Mouse (Mus musculus) hindbrain, embryonic 16.5 days (tissue): ENCODE measurements around the gene Saa4. TPM values are rescaled to one million over a fixed set of nuclear protein-coding genes. Genes with fewer than 3 reads are reported as not detected.
"Not testable (repeated sequence)": the region's sequence is repeated elsewhere in the genome, so short reads cannot be mapped to it uniquely, and the experiment has no call there.

ENCODE experiments used
- ATAC-seq: fragments of 200-750 bp; cut with Nextera tagmentation; 2 replicates; pipeline ENCODE4 v1.8.0; 2017; ENCODE audit warnings: moderate TSS enrichment, moderate library complexity
- H3K27ac ChIP-seq: fragments of 300-500 bp; sonication (generic); 2 replicates; pipeline ENCODE4 v1.5.1; 2014; ENCODE audit warnings: low read depth, mild to moderate bottlenecking, control low read depth, low read length, moderate library complexity
- H3K27me3 ChIP-seq: fragments of 300-500 bp; sonication (generic); replicated peaks from 2 replicates; pipeline ENCODE4 v1.6.1; 2014; ENCODE audit warnings: low read length; ENCODE audit not compliant: control insufficient read depth, insufficient read depth
- H3K36me3 ChIP-seq: fragments of 300-500 bp; sonication (generic); 2 replicates; pipeline ENCODE4 v1.6.1; 2014; ENCODE audit warnings: mild to moderate bottlenecking, low read length, moderate library complexity, mixed read lengths; ENCODE audit not compliant: control insufficient read depth, insufficient read depth
- H3K4me1 ChIP-seq: fragments of 300-500 bp; sonication (generic); 2 replicates; pipeline ENCODE4 v1.6.1; 2014; ENCODE audit warnings: low read depth, low read length; ENCODE audit not compliant: control insufficient read depth, insufficient read depth
- H3K4me2 ChIP-seq: fragments of 300-500 bp; sonication (generic); 2 replicates; pipeline ENCODE4 v1.6.1; 2014; ENCODE audit warnings: mild to moderate bottlenecking, low read length, control low read depth, moderate library complexity
- H3K4me3 ChIP-seq: fragments of 300-500 bp; sonication (generic); 2 replicates; pipeline ENCODE4 v1.5.1; 2014; ENCODE audit warnings: mild to moderate bottlenecking, low read length, control low read depth, moderate library complexity
- H3K9ac ChIP-seq: fragments of 300-500 bp; sonication (generic); 2 replicates; pipeline ENCODE4 v1.6.1; 2014; ENCODE audit warnings: low read depth, mild to moderate bottlenecking, control low read depth, low read length, moderate library complexity
- H3K9me3 ChIP-seq: fragments of 300-500 bp; sonication (generic); 2 replicates; pipeline ENCODE4 v1.6.1; 2014; ENCODE audit warnings: mild to moderate bottlenecking, low read length, moderate library complexity; ENCODE audit not compliant: control insufficient read depth
- WGBS: fragments of 180-500 bp; shearing (Covaris S2); extraction: QIAGEN DNeasy Blood & Tissue Kit; methylation state at CpG from one replicate; pipeline ENCODE4 v1.1.7; 2014; 5-methylcytosine and 5-hydroxymethylcytosine counted together
- polyA plus RNA-seq: library from polyadenylated mRNA; unstranded; fragments of >200 nt; fragmentation: Nextera tagmentation; extraction: Ambion mirVana; gene quantifications from 2 replicates; pipeline ENCODE4 v1.2.1, GENCODE M21; 2015

The Saa4 gene
- polyA plus RNA-seq, 1 experiment from 2014 or later = not detected

DNA sequence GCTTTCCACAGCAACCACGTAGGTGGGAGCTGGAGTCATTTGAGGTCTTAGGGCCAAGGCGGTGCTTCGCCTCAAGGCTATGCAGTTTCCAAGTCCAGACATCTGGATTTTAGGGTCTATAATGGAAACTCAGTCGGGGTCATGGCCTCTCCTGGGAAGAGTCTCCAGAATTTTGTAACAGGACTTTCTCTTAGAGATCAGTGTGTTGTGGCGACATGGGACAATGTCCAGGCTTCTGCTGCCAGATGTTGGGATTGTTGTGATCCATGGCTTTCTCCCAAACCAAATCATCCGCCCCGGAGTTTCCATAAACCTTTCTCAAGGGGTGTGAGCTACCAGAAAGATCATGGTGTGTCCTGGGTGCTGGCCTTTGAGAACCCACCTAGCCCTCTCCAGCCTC is 14.0 kb upstream of the Saa4 start:
- no peak overlapping the region for H3K27ac ChIP-seq
- 90% methylated on average over 7 of the region's 7 CpGs for WGBS
- H3K9ac ChIP-seq = no peak overlapping the region
- H3K4me3 ChIP-seq = no peak overlapping the region
- H3K9me3 ChIP-seq = no peaks in the 10 kb centered on the region
- ATAC-seq = no peak
- H3K27me3 ChIP-seq = no peaks in the 10 kb centered on the region
- no peak overlapping the region for H3K4me2 ChIP-seq
- no peaks in the 10 kb centered on the region for H3K36me3 ChIP-seq
- no peaks in the 10 kb centered on the region for H3K4me1 ChIP-seq

GRCm38 (mm10) chr7:46745816-46746215 is 13.4 kb upstream of the Saa4 start:
- Histone ChIP-seq H3K9ac (no peak overlapping the region), H3K4me3 (no peak overlapping the region), H3K9me3 (no peaks in the 10 kb centered on the region), H3K4me2 (no peak overlapping the region), H3K27me3 (no peaks in the 10 kb centered on the region), H3K27ac (no peak overlapping the region), H3K36me3 (no peaks in the 10 kb centered on the region), H3K4me1 (no peaks in the 10 kb centered on the region)
- ATAC-seq = no peak
- WGBS = 82% methylated on average over 3 of the region's 3 CpGs

DNA sequence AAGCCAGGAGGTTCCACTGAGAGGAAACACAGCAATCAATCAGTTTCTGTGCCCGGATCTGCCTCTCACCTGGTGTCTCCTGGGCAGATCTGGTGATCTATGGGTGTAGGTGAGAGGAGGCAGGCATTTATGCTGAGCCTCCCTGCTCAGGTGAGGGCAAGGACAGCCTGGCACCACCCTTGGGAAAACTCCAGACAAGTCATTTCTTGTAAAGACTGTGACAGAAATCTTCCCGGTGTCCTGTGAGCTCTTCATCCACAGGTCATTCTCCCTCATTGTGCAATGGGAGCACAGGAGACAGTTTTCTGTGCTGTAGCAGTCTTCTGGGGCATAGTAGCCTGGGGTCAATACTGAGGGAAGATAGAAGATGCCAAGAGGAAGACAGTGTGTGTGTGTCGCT is 10.5 kb upstream of the Saa4 start, which contains the start of gene Saa1:
Saa1 (minus strand) TSS at position 101 of the 400 bp plus-strand sequence.
- not testable (repeated sequence) for H3K4me3 ChIP-seq, H3K36me3 ChIP-seq, H3K27me3 ChIP-seq, H3K4me2 ChIP-seq, H3K9me3 ChIP-seq, ATAC-seq, H3K4me1 ChIP-seq, H3K27ac ChIP-seq, H3K9ac ChIP-seq
- 86% methylated on average over 2 of the region's 3 CpGs for WGBS

DNA sequence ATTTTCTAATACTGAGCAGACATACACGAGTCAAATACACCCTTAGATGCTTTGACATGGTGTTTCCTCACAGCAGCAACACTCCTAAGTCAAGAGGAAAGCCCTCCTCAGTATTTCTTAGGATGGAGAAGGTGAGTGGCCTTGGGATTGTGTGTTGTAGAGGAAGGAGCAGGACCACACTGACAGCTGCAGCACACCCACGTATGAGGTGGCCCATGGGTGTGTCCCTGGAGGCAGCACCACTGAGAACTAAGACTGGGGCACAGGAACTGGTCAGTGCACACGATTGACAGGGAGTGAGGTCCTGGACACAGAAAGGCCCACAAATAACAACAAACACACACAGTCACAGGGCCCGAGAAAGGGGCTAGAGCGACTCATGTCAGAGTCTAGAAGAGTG is 7.6 kb upstream of the Saa4 start:
- not testable (repeated sequence) for H3K4me3 ChIP-seq, H3K9me3 ChIP-seq, H3K36me3 ChIP-seq, H3K4me2 ChIP-seq, H3K4me1 ChIP-seq, ATAC-seq, H3K27ac ChIP-seq, H3K27me3 ChIP-seq, H3K9ac ChIP-seq
- 89% methylated on average over 5 of the region's 5 CpGs for WGBS

GRCm38 (mm10) chr7:46738561-46739460 is 6.4 kb upstream of the Saa4 start:
- Histone ChIP-seq H3K4me1 (no peaks in the 10 kb centered on the region), H3K36me3 (no peaks in the 10 kb centered on the region), H3K27me3 (no peaks in the 10 kb centered on the region), H3K9me3 (no peaks in the 10 kb centered on the region), H3K27ac (no peak overlapping the region), H3K4me2 (no peak overlapping the region), H3K9ac (no peak overlapping the region), H3K4me3 (no peak overlapping the region)
- WGBS = 84% methylated on average over 12 of the region's 12 CpGs
- ATAC-seq = no peak

GRCm38 (mm10) chr7:46734983-46735382 is 2.6 kb upstream of the Saa4 start:
- WGBS = 89% methylated on average over 2 of the region's 2 CpGs
- no peaks in the 10 kb centered on the region for H3K4me1 ChIP-seq
- no peak overlapping the region for H3K4me2 ChIP-seq
- H3K36me3 ChIP-seq = no peaks in the 10 kb centered on the region
- H3K27ac ChIP-seq = no peak overlapping the region
- no peak overlapping the region for H3K9ac ChIP-seq
- H3K9me3 ChIP-seq = no peaks in the 10 kb centered on the region
- no peak for ATAC-seq
- no peaks in the 10 kb centered on the region for H3K27me3 ChIP-seq
- no peak overlapping the region for H3K4me3 ChIP-seq

DNA sequence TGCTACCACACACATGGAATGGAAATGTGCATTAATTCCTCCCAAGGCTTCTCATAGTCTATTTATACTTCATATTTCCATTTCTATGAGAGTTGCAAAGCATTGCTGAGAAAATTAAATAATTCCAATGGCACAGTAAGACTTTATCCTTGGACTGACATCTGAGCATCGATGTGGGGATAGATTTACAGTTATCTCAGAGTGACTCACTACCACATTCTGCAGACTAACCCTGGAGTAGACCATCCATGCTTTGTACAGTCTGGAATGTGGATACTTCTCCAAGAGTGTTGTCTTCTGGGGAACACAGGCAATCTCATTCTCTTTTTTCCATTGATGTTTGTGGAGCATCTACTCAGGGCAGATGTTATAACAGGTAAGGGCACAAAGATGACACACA is 4.8 kb downstream of the Saa4 start:
- Histone ChIP-seq H3K4me1 (no peaks in the 10 kb centered on the region), H3K9me3 (no peaks in the 10 kb centered on the region), H3K36me3 (no peaks in the 10 kb centered on the region), H3K4me2 (no peak overlapping the region), H3K27me3 (no peaks in the 10 kb centered on the region), H3K9ac (no peak overlapping the region), H3K4me3 (no peak overlapping the region), H3K27ac (no peak overlapping the region)
- WGBS = 93% methylated on average over 1 of the region's 1 CpGs
- no peak for ATAC-seq

DNA sequence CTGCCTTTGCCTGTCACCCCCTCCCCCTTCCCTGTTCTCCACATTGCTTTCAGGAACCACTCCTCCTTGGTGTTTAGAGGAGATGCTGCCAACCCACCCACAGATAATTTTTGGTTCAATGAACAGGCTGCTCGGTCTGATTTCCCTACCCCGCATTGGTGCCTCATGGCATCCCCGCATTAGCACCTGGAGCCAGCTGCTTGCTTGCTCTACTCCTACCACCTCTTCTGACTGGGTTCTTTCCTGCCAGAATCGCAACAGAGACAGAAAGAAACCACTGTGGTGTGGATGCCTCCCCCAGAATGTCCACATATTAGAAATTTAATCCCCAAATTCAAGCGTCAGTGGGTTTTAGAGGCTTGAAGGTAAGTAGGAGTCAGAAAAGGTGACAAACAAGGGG is 8.0 kb downstream of the Saa4 start:
- no peaks in the 10 kb centered on the region for H3K36me3 ChIP-seq
- no peak overlapping the region for H3K4me2 ChIP-seq
- H3K4me3 ChIP-seq = no peak overlapping the region
- no peaks in the 10 kb centered on the region for H3K27me3 ChIP-seq
- no peaks in the 10 kb centered on the region for H3K9me3 ChIP-seq
- no peak overlapping the region for H3K27ac ChIP-seq
- no peak for ATAC-seq
- WGBS = 72% methylated on average over 5 of the region's 5 CpGs
- H3K9ac ChIP-seq = no peak overlapping the region
- no peaks in the 10 kb centered on the region for H3K4me1 ChIP-seq

DNA sequence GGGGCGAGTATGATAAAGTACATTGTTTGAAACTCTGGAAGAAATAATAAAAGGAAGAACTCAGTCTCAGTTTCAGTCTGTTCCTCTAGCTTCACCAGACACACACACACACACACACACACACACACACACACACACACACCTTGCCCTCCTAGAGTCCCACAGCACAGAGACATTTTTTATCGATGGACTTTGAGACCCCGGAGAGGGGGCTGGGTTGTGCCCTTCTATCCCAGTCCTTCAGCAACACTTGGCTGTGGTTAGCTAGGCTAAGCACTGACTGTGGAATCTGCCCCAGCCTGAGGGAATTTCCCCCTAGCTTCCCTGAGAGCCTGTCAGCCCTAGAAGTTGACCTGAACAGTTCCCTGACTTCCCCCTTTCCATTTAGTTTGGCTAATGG is 8.6 kb downstream of the Saa4 start:
- 85% methylated on average over 3 of the region's 3 CpGs for WGBS

More for the DNA sequence above, 8.6 kb downstream of the Saa4 start:
- Histone ChIP-seq H3K9me3 (no peaks in the 10 kb centered on the region), H3K4me2 (no peak overlapping the region), H3K27me3 (no peaks in the 10 kb centered on the region), H3K4me1 (no peaks in the 10 kb centered on the region), H3K36me3 (no peaks in the 10 kb centered on the region), H3K9ac (no peak overlapping the region), H3K27ac (no peak overlapping the region), H3K4me3 (no peak overlapping the region)
- ATAC-seq = no peak
